Mouse (Mus musculus) lung, postnatal 10 days (tissue): Measurements from ENCODE around the gene Mas1.
A peak's percentile ranks its signal among the peaks of the same experiment; 100 is the strongest.

ENCODE experiments used
- DNase-seq: peaks from one replicate; pipeline ENCODE4 v3.0.0; 2021

Gene Mas1

DNA sequence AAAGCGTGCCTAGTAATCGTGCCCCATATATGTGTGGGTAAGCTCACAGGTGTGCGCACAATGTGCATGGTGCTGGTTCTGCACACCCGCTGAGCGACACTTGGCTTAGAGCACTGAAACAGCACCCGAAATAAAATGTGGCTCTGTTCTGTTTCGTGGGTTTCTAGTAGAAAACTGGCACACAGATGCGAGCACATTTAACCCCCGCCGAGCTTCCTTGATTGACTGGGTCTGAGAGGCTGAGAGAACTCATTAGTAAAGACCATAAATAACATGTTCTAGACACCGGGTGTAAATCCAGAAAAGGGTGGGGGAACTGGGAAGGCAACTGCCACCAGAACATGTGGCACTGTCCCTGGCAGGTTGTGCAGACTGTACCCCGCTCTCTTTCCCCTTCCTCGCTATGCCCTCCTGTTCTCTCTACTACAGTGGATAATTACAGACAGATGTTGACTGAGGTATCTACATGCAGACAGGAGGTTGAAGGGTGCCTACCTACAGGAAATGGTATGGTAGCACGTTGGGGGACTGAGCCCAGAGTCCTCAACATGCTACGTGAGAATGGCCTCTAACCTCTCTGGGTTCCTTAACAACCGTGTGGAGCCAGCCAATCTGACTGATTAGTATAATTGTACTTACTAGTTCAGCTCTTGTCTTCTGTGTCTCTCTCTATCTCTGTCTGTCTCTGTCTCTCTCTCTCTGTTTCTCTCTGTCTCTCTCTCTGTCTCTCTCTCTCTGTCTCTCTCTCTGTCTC lies 4.5 kb upstream of the Mas1 start:
- DNase-seq, result no peak

DNA sequence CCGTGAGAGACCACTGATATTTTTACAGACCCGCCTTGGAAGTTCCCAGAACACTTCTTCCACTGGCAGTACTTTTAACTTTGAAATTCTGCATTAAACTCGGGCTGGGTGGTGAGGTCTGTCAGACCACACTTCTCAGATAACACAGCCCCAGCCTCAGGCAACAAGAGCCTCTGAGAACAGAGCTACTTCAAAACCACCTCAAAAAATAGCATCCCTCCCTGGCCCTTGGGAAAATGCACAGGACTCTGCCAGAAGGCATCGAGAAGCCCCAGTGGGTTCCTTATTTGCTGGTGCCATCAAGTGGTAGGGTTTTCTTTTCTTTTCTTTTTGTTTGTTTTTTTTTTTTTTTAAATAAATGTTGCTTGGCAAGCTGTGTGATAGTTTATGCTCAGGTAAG lies 697 bp upstream of the Mas1 start:
- DNase-seq, result no peak

DNA sequence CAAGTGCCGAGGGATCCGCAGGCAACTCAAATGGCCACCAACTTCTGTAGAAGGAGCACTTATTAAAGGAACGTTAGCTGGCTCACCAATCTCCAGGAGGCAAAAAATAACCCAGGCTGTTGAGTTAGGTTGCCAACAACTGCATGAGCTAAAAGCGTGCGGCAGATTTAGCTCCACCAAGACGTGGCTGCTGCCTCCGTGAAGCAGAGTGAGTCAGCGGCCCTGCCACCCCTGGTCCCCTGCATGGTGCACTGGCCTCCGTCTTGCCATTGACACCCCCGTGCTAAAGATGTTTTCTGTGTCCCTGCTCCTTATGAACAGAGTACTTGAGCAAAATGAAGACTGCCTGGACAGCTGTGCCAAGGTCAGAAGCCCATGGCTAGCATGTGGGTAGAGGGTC lies 1.1 kb downstream of the Mas1 start:
- DNase-seq, result no peak

DNA sequence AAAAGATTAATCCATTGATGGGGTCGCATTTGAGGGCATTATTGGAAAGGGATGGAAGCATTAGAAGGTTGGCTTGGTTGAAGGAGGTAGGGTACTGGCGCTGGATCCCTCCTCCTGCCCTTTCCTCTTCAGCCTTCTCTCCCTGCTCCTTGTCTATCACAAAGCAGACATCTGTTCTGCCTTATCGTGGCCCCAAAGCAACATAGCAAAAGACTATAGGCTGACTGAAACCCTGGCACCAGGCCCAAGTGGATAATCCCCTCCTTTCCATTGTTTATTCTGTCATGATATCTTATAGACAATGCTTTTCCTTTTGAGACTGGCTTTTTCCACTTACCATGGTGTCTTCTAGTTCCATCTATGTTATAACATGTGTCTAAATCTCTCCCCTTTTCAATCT lies 2.5 kb downstream of the Mas1 start:
- DNase-seq, result no peak

DNA sequence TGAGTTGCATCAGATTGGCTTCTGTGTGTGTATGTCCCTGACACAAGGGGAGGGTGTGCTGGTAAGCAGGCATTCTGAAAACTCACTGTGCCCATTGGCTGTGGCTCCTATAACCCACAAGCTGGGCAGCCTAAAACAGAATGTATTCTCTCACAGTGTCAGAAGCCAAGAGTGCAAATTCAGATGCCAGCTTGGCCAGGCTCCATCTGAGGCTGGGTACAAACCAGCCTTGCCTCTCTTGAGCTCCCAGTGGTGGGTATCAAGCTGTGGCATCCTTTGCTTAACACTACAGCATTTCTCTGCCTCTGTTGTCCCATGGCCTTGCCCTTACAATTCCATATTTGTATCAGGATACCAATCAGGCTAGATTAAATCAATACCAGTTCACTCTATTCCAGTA lies 3.8 kb downstream of the Mas1 start:
- DNase-seq, result no peak

DNA sequence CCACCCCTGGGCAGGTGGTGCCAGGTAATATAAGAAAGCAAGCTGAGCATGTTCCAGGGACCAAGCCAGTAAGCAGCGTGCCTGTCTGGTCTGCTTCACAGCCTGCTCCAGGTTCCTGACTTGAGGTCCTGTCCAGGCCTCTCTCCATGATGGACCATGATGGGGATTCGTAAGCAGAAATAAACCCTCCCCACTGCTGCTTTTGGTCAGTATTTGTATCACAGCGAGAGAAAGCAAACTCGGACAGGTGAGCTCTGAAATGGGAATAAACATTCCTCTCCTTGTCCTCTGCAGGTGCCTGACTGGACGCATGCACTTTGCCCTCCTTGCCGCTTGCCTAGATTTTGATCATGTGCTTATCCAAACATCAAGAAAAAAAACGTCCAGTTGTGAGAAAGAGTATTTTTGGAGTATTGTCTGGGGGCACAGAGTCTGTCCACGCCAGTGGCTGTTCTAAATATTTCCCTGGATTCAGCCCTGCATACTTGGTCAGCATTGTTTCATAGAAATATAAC lies 8.9 kb downstream of the Mas1 start:
- no peak for DNase-seq

DNA sequence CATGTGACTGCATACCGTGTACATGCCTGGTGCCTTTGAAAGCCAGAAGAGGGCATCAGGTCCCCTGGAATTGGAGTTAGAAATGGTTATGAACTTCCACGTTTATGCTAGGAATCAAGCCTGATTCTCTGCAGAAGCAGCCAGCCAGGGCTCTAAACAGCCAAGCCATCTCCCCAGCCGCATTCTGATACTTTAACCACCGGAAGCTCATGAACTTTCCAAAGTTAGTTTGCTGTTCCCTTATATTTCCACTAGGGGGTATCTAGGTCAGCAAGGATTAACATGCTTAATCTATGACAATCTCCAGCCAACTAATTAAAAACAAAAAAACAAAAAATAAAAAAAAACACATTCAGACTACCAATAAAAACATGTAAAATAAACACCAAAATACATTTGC lies 9.9 kb downstream of the Mas1 start:
- DNase-seq, result peak; percentile 18

DNA sequence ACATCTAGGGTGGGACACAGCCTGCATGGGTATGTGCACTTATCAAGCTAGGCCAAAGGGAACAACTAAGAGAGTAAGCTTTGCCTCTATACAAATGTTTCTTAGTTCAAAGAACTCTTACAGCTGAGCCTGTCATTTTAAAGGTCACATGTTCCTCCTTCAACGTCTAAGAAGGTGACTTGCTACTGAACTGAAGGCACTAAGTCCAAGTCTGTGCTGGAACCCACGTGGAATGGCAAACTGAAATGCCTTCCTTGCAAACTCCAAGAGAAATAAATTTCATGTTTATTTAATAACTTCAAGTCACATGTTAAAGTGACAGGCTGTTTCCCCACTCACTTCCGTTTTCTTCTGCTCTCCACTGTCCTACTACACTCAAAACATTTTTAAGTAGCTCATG lies 10.5 kb downstream of the Mas1 start:
- no peak for DNase-seq

DNA sequence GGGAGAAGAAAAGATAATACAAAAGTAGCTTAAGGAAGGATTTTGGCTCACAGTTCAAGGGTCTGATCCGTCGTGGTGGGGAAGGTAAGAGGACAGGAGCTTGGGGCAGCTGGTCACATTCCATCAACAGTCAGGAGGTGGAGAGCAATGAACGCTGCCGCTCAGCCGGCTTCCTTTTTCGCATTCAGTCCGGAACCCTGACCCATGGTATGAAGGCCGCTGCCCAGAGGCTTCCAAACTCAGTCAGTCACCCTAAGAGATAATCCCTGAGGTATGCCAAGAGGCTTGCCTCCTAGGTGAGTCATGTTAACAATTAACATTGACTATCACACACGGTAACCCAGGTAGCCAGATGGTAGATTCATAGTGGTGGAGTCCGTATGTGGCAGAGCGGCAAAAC lies 13.6 kb downstream of the Mas1 start:
- no peak for DNase-seq

DNA sequence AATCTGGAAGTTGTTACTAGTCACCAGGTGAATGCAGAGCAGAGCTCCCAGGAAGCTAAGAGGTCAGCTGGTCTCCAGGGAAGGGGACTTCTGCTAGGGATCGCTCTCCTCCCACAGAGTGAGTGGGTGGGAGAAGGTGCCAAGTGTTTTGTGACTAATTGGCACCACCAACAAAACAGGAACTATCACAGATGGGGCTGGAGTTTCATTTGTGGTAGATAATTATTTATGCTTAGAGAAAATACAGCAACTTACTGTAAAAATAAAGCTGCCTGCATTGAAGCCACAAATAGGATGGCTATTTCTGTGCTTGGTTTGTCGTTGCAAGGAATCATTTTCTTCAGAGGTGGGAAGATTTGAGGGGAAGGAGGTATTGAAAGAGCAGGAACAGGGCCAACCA lies 14.1 kb downstream of the Mas1 start:
- no peak for DNase-seq

DNA sequence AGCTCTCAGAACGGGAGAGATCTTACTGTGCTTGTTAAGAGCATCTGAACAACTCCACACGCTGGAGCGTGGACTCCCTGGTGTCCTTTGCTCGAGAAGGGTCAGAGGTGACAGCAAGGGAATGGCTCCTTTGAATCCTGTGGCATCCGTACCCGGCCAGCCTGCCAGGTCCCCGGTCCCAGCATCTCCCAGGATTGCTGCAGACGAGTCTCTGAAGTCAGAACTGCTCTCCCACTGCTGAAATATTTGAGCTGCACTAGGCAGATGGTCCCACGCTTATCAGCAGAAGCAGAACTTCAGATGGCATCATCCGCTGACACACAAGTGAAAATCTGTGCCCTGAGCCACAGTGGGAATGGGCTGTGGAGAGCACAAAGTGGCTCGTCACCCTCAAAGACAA lies 16.3 kb downstream of the Mas1 start:
- no peak for DNase-seq

DNA sequence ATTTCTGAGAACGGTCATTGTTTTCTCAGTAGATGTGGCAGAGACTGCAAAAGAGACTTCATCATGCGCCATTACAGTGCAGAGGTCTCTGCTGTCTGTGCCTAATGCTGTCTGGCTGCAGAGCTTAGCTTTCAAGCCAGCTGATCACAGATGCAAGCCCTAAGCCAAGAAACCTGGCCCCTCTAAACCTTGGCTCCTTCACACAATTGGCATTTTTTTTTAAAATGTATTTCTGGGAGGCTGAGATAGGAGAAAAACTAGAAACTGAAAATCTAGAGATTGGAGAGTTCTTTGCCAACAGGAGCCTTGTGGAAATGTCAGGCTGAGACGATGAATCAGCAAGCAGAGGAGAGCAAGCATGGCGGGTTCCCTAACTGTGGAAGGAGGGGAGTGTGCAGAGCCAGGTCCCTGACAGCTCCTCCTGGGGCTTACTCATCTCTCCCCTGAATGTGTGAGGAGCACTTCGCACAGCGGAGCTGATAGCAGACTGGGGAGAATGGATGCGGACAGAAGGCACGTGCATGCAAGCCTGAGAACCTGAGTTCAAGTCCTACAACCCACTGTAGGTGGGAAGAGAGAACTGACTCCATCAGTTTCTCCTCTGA lies 18.1 kb downstream of the Mas1 start:
- no peak for DNase-seq

DNA sequence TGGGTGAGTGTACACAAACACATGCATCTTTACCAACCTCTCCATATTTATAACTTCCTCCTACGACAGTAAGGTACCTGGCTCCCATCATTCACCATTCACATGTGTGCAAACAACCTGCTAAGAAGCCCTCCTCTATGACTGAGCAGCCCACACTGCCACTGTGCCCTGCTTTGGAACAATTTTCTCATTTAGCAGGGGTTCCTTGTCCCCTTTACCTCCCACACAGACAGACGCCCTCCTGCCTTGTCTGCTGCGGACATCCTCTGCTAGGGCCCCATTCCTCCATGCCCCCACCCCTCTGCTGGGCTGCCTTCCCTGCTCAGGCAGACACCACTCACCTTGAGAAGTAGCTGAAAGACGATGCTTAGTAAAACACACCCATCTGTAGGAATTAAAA lies 20.2 kb downstream of the Mas1 start:
- no peak for DNase-seq

DNA sequence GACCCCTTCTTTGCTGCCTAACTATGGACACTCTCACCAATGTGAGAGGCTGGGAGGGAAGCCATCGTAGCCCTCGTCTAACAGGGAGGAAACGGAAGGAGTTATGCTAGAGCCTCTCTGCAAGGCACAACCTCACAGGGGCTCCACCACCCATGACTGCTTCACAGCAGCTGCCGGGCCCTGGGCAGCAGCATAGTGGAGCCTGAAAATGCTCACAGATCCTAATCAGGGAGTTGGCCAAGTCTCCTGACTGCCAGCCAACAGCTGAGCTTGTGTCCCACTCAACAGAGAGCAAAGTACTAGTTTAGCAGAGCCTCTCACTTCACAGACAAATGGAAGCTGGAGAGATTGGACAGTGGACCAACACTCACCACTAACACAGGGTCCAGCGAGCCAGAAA lies 21.5 kb downstream of the Mas1 start:
- DNase-seq, result no peak

DNA sequence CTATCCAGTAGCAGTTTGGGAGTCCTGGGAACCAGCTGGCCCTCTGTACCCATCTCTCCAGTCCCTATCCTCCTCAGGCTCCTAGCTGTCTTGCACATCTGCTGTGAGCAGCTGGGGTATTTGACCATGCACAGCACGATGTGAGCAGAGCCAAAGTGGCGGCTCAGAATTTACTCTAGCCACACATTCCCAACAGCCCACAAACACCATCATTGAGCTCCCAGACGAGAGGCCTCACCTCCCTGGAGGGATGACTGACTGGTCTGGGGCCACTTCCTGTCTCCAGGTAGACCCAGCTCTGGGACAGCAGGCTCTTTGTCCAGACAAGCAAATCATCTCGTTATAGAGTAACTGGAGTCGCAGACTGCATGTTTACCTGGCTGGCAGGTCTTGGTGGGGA lies 22.1 kb downstream of the Mas1 start:
- DNase-seq, result no peak

DNA sequence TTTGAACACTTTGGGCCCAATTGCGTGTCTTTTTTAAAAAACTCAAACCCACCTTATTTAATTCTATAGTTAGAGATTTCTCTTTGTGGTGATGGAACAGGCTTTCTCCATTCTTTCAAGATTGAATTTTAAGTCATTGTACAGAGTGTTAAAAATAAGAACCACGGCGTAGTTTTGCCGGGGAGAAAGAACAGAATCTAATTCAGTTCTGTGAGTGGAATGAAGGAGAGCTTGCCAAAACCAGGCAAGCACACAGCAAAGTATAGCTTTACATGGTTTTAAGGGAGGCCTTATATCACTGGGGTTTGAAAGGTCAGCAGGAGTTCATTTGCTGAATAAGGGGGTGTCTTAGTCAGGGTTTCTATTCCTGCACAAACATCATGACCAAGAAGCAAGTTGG lies 23.4 kb downstream of the Mas1 start:
- no peak for DNase-seq

DNA sequence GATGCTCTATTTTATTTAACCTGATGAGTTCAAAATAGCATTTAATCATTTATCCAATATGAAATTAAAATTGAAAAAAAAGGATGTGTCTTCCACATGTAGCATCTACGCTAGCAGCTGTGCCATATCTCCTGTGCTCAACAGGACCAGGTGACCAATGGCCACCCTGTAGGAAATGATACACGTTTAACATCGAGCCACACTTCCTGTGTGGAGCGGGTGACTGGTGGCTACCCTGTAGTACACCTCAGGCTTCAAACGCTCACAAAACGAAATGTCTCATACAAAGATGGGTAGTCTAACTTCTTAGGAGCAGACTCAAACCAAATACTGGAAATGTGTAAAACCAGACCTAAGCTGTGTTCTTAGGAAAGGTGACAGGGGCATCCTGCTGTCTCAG lies 24.1 kb downstream of the Mas1 start:
- DNase-seq, result no peak

DNA sequence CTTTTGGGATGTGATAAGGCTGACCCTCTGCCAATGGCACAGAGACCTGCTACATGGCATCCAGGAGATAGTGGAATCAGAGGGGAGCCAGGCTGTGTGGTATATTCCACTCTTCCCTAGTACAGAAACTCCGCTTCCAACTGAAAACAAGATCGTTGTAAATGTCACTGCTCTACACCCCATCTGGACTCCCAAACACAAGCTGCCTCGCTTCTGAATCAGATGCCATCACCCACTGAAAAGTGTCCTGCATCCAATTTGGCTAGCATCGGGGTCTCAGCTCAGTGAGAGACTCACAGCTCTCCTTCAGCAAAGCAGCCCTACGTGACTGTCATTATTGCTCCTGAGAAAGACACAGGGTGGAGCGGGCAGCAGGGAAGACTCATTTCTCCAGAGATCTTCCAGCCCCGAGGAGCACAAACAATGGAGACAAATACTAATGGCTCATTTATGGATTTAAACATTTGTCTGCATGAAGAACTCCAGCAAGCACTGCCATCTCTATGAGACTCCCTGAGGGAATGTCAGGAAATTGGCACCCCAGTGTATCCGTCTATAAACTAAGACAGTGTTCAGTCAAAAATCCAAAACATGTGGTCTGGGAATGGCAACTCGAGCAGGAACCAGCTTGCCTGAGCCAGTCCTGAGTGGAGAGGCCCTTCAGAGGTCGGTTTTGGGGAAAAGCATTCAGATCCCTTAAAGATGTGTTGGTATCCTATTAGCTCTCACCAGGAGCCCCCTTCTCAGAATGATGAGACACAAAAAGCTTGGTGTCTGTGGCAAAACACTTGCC lies 28.3 kb downstream of the Mas1 start:
- no peak for DNase-seq

DNA sequence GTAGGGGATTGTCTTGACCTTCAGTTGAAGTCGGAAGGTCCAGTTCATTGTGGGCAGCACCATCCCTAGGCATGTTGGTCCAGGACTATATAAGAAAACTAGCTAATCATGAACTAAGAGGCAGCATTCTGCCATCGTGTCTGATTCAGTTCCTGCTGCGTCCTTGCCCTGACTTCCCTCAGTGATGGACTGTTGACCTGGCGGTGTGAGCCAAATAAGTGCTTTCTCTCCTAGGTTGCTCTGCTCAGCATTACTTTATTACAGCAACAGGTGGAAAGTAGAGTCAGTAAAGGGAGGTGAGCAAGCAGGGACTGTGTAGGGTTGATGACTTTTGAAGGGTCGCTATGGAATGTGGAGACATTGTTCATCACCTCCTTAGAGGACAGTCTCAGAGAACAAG lies 32.2 kb downstream of the Mas1 start:
- no peak for DNase-seq

DNA sequence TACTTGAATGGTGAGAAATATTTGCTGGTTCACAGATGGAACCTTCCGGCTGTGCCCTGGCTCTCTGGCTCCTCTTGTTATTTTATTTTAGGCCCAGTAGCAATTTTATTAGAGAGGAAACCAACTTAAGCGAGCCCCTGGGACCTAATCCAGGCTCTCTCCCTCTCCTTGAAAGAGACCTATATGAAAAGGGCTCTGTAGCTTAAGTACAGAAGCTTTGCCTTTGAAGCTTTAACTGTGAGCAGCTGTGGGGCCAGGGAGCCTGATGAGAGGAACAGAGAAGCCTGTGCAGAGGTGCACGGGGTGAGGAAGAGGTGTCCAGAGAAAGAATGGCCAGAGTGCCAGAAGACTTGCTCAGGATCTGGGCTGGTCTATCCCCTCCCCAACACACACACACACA lies 33.1 kb downstream of the Mas1 start:
- no peak for DNase-seq

DNA sequence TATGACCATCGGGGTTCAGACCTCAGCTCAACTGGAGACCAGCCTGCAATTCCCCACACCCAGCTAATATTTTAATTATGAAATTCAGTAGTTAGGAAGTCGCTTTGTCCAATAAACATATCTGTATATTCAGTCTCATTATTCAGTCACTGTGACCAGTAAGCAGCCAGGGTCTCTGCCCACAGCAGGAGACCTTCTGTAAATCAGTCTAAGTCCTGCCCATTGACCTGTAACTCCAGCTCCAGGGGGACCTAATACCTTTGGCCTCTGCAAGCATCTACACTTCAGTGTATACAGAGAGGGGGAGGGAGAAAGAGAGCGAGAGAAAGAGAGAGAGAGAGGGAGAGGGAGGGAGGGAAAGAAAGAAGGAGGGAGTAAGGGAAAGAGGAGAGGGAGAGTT lies 33.6 kb downstream of the Mas1 start:
- no peak for DNase-seq

DNA sequence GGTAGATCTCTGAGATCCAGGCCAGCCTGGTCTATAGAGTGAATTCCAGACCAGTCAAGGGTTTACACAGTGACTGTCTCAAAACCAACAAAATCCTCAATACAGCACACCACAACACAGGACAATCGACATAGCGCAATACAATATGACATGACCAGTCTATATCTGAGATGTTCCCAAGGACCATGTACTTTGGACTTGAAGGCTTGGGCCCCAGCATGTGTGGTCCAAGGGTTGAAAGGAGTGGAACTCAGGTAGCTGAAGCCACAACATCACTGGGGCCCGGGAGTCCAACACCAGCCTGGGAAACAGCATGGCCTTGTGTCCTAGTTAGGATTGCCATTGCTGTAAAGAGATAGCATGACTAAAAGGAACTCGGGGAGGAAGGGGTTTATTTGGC lies 35.3 kb downstream of the Mas1 start:
- no peak for DNase-seq

DNA sequence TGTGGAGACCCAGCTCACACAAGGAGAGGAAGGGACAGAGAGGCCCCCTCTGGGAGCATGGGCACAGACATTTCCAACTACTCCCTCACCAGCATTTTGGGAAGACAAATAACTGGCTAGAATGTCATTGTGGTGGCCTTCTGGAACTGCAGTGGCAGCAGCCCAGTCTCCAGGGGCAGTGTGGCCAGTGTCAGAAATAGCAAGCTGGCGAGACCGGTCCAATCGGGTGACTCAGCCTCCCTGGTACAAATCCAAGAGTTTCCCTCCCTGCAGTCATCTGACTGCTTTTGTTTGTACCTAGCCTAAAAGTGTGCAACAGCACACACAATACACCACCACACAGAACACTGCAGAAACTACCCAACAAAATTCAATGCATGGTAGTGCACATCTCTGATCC lies 35.7 kb downstream of the Mas1 start:
- DNase-seq, result peak; percentile 45

DNA sequence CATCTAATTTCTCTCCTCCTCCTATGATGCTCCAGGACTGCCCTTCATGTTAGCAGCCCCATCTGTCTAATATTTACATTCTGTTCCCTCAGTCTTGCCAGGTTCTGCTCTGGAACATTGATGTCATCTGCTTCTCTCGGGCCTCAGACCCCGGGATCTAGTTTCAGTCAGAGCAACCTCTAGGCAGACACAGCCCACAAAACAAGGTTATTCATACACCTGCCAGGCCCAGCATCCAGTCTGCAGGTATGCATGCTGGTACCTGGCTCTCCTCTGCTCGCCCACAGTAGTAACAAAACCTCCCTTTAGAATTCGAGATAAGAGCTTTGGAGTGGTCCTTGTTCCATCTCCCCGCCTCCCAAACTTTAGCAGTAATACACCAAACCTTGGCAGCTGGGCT lies 37.6 kb downstream of the Mas1 start:
- DNase-seq, result no peak
